Mouse (Mus musculus) testis, adult 10 weeks (tissue): ENCODE data around the gene Gpc2. TPM values are rescaled to one million over a fixed set of nuclear protein-coding genes. Genes with fewer than 3 reads are reported as not detected.

Experiments used
- polyA plus RNA-seq: library from polyadenylated mRNA; stranded (reverse); fragments of 350-450 nt; fragmentation: Illumina TruSeq; extraction: RNeasy Lipid Tissue Mini Kit (QIAGEN cat#74804); gene quantifications from one replicate; pipeline ENCODE4 v1.2.3, GENCODE M21; 2014; ENCODE audit warnings: low read depth, low replicate concordance

Gene Gpc2
- 3.1 TPM for polyA plus RNA-seq

DNA sequence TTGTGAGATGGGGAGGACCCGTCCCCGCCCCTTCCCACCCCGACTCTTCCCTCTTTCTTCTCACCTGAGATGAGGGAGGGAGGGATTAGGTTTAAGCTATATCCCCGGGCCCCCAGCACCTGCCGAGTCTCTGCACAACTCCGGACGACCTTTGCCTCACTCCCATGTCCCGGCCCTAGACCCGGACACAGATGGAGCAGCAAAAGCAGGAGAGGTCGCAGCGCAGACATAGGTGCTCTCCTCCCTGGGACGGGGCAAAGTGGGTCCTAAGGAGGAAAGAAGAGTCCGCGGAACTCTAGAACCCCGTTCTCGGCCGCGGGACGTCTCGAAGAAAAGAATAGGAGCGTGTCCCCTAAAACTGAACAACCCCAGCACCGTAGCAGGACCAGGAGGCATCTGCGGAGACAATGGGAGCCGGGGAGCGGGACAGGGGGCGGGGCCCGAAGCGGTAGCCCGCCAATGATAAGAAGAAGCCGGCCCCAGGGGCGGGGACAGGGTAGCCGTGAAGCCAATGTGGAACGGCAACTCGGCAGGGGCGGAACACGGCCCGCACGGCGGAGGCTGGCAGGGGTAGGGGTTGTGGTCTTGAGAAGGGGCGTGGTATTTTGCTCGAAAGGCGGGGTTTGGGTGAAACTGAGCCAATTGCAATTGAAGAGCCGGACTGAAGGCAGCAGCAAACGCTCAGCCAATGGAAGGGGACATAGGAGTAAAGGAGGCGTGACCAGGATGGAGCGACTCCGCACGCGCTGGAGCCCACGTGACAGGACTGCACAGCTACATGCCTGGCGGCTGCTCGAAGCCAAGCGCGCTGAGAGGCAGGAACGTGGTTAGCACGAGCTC is at the start of gene Gpc2, which contains the start of the genes Gm43720 and Stag3:
TSS of gene Gpc2 (minus strand) at position 421 of the 840 bp plus-strand sequence.
TSS of gene Gm43720 (minus strand) at position 374 of the 840 bp plus-strand sequence.
TSS of gene Stag3 (plus strand) at position 656 of the 840 bp plus-strand sequence.

DNA sequence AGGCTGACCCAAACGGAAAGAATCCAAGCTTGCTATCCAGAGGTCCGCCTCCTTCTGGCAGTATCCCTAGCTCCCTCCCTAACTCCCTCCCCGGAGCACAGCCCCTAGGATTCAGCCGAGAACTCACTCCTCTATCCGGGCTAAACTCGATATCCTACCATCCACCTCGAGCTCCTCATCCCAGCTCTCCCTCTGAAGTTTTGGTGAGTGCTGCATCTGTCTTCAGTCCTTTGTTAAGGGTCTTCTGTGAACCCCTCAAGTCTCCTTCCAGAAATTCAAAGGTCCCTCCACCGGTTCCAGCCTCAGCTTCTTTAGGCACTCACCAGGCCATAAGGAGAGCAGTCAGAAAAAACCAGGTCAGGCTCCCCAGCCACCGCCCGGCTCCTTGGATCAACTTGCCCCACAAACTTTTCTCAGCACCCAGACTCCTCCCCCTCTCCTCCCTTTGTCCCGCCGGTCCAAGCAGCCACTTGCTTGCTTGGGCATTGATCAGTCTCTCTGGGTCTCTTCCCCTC is 7.3 kb downstream of the Gpc2 start, which contains the start of gene Gal3st4:
TSS of gene Gal3st4 (minus strand) at position 432 of the 515 bp plus-strand sequence.

DNA sequence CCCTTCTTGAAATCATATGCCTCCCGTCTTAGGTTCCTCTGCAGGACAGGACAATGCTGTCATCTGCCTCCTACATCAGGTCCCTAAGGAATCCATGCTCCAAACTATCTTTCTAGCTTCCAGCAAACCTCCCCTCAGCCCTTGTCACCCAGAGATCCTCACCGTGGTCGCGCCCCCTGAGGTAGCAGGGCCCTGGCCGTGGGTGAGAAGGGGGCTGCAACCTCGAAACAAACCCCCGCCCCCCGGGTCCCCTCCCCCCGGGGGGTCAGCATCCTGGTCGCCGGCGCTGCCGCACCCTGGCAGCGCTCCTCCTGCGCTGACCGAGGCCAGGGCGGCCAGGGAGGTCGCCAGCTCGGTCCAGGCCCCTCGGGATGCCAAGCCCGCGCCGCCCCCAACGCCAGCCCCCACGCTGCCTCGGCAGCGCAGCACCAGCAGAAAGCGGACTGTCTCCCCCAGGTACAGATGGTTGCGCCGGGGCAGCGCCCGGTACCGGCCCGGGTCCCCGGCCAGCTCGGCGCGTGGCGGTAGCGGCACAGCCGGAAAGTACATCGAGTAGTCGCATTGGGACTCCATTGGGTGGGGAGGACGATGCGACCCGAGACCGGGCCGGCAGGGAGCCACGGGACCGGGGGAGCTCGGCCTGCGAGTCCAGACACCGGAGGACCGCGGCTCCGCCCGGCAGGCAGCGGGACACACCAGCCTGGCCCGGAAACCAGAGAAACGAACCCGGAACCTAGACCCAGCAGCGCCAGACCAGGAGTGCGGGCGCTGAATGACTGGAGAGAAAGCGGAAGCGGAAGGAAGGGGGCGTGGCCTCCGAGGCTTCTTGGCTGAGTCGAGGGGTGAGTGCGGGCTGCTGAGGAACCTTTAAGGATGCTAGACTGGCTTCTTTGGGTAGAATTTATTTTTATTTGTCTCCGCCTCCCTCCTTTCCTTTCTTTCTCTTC is 16.3 kb downstream of the Gpc2 start, which contains the start of gene BC037034:
TSS of gene BC037034 (minus strand) at position 774 of the 947 bp plus-strand sequence.

DNA sequence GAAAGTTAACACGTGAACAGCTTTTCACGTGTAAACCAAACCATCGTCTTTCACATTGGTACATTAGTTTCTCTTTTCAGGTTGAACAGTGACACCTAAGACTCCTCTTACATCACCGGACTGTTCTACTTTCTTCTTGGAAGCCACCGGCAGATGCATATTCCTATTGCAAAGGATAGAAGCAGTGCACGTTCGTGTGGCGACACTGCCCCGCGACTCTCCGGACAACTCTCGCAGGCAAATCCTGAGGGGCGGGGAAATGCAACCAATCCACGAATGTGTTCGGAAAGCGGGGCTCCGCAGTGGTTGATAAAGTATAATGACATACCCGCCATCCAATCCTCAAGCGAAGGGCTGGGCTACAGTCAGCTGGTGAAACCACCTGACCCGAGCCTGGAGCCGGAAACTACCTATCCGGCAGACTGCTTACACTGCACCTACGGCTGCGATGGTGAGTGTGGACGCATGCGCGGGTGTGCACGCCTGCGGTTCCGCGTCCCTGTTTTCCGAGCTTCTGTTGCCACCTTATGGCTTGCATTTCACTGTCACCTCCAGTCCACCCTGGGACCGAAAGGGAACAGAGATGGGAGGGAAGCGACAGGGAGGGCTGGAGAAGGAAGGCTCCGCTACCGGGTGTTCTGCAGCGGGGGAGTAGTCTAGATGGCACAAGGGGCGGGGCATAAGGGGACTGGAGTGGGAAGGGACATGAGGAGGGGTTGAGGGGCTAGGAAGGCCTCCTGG is 24.3 kb downstream of the Gpc2 start, which contains the start of gene Lamtor4:
TSS of gene Lamtor4 (plus strand) at position 130 of the 741 bp plus-strand sequence.

DNA sequence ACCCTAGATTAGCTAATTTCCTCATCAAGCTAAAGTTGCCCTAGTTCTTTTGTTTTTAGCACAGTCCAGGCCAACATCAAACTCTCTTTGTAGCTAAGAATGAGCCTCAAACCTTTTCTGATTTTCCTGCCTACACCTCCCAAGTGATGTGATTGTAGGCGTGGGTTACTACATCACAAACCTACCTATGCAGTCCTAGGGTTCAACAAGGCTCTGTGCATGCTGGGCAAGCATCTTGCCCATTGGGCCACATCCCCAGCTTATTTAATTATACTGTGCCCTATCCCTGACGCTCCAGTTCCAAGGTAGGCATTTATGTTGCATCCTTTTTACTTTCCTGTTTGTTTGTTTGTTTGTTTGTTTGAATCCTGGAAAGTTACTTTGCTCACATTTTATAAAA is 54.1 kb downstream of the Gpc2 start, which contains the start of gene Nxpe5:
TSS of gene Nxpe5 (plus strand) at position 199 of the 400 bp plus-strand sequence.

Other genes starting within 250 kb of the Gpc2 start
- 5.5 TPM for gene Smok3c, start 226.8 kb downstream of the Gpc2 start, polyA plus RNA-seq
- gene Zkscan1, start 194.9 kb downstream of the Gpc2 start, polyA plus RNA-seq = 16.2 TPM
- 109 TPM for gene Zscan21, start 163.1 kb downstream of the Gpc2 start, polyA plus RNA-seq
- 6.7 TPM for gene Zfp113, start 124.3 kb downstream of the Gpc2 start, polyA plus RNA-seq
- gene Cops6, start 118.9 kb downstream of the Gpc2 start, polyA plus RNA-seq = 89.9 TPM
- gene Ap4m1, start 108.0 kb downstream of the Gpc2 start, polyA plus RNA-seq = 10.5 TPM
- gene Mcm7, start 107.6 kb downstream of the Gpc2 start, polyA plus RNA-seq = 62.1 TPM
- gene Taf6, start 92.6 kb downstream of the Gpc2 start, polyA plus RNA-seq = 14.1 TPM
- gene Cnpy4, start 92.5 kb downstream of the Gpc2 start, polyA plus RNA-seq = 2.8 TPM
- 0.32 TPM for gene Mblac1, start 85.7 kb downstream of the Gpc2 start, polyA plus RNA-seq
- gene Nxpe5, start 54.1 kb downstream of the Gpc2 start, polyA plus RNA-seq = 0.14 TPM
- gene Lamtor4, start 24.5 kb downstream of the Gpc2 start, polyA plus RNA-seq = 0.27 TPM
- gene BC037034, start 16.0 kb downstream of the Gpc2 start, polyA plus RNA-seq = 3.5 TPM
- not detected for gene Gal3st4, start 7.2 kb downstream of the Gpc2 start, polyA plus RNA-seq
- 0.03 TPM for gene Gm43720, start within 50 bp of the Gpc2 start, polyA plus RNA-seq
- 511 TPM for gene Stag3, start 235 bp upstream of the Gpc2 start, polyA plus RNA-seq
- gene Pvrig, start 62.0 kb upstream of the Gpc2 start, polyA plus RNA-seq = not detected
- 8.2 TPM for gene Zfp157, start 161.5 kb upstream of the Gpc2 start, polyA plus RNA-seq